Mouse (Mus musculus): Measurements from ENCODE around the gene Asxl1.

GRCm38 (mm10) chr2:153436641-153437305 lies 91.1 kb downstream of the Asxl1 start:
- TF ChIP-seq POLR2A (IDR thresholded peaks at IDR 0.05; ENCODE audit: borderline replicate concordance, extremely low read depth, low read depth, low read length): no peak
- no peak for TF ChIP-seq CTCF (IDR thresholded peaks at IDR 0.05; ENCODE audit: insufficient read depth, low read length)
